Mouse (Mus musculus): ENCODE data around the gene Mettl9. TPM values are rescaled to one million over a fixed set of nuclear protein-coding genes. Genes with fewer than 3 reads are reported as not detected.

The Mettl9 gene
- total RNA-seq, 1 experiment = 26.7 TPM

DNA sequence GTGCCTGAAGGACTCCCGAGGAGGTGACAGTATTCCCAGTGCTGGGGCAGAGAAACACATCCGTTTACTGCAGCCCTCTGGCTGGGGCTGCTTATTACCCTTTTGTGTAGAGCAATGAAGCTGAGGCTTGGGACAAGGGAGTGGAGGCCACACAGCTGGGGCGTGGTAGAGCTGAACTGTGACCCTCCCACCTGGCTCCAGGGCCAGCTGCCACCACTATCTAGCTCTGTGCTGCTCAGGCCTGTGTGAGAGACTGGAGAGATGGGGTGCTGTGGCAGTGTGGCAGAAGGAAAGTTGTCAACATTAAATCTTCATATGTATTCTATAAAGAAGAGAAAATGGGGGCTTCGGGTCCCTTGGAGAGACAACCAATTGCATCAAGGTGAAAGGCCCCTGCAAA lies 58.8 kb downstream of the Mettl9 start:
- in situ Hi-C loops (cut with MboI; ENCODE audit: low sequenced_read_pairs in 2 of 2, unreplicated experiment in 2 of 2) = no loop called here
- no peak overlapping the region for H3K4me3 ChIP-seq (ENCODE audit: insufficient read depth in 1 of 2, low read depth in 1 of 2, low read length in 2 of 2, poor library complexity in 1 of 2, severe bottlenecking in 1 of 2)
- no peak for DNase-seq (ENCODE audit: low read depth, low spot score)
- H3K9ac ChIP-seq (ENCODE audit: insufficient read depth, low read depth, low read length, poor library complexity, severe bottlenecking) = no peak overlapping the region
- no peak overlapping the region for H3K27ac ChIP-seq (ENCODE audit: insufficient read depth, low read depth, low read length, poor library complexity, severe bottlenecking)
- H3K36me3 ChIP-seq (ENCODE audit: control insufficient read depth, insufficient read depth, low read length, poor library complexity, severe bottlenecking) = no peaks in the 10 kb centered on the region
- H3K4me1 ChIP-seq (ENCODE audit: control insufficient read depth in 2 of 2, insufficient read depth in 2 of 2, low read length in 2 of 2, poor library complexity in 1 of 2) = no peaks in the 10 kb centered on the region
- no peaks in the 10 kb centered on the region for H3K9me3 ChIP-seq (ENCODE audit: control insufficient read depth, insufficient read depth, low read depth, low read length)
- TF ChIP-seq ZNF384 (IDR thresholded peaks at IDR 0.05; ENCODE audit: low read depth, low read length) = no peak
- TF ChIP-seq HCFC1 (IDR thresholded peaks at IDR 0.05; ENCODE audit: borderline replicate concordance, insufficient read depth, low read length) = no peak
- no peak for TF ChIP-seq CHD2 (IDR thresholded peaks at IDR 0.05; ENCODE audit: low read depth, low read length)
- TF ChIP-seq MAFK (IDR thresholded peaks at IDR 0.05; ENCODE audit: insufficient read depth, low read depth, low read length) = no peak
- TF ChIP-seq ZC3H11A (IDR thresholded peaks at IDR 0.05; ENCODE audit: borderline replicate concordance, low read depth, low read length) = no peak

DNA sequence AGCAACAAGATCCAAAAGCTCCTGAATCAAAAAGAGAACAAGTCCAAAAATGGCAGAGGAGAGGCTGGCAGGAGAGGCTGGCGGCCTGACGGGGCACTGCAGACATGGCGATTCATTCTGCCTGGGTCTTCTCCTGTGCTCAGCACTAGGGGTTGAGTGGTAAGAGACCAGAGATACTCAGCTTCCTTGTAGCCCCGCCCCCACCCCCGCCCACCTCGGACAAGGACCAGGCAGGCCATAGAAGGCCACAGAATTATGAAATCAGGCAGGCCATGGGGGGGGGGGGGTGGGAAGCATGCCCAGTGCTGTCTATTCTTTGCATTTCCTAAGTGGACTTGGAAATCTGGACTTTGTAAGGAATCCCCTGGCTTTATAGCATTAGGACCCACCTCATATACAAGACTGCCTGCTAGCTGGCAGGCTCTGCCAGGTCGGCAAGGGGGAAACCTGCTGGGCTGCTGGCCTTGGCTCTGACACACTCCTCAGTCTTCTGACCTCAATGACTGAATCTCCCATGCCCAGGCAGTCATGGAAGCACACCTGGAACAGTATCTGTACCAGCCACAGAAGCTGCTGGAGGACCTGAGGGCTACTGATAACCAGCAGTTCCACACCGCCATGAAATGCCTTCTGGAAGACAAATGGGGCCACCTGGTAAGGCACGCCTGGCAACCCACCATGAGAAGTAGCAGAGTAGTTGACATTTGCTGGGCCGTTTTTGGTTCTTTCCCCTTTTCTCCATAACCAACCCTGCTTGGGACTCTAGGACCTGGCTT lies 64.6 kb downstream of the Mettl9 start:
- no peak for TF ChIP-seq ZNF384 (IDR thresholded peaks at IDR 0.05; ENCODE audit: low read depth, low read length)
- TF ChIP-seq MAFK (IDR thresholded peaks at IDR 0.05; ENCODE audit: insufficient read depth, low read depth, low read length) = no peak
- no peak for TF ChIP-seq CHD2 (IDR thresholded peaks at IDR 0.05; ENCODE audit: low read depth, low read length)
- no peak for TF ChIP-seq ZC3H11A (IDR thresholded peaks at IDR 0.05; ENCODE audit: borderline replicate concordance, low read depth, low read length)
- TF ChIP-seq HCFC1 (IDR thresholded peaks at IDR 0.05; ENCODE audit: borderline replicate concordance, insufficient read depth, low read length) = no peak
- H3K36me3 ChIP-seq (ENCODE audit: control insufficient read depth, insufficient read depth, low read length, poor library complexity, severe bottlenecking) = no peaks in the 10 kb centered on the region
- H3K9ac ChIP-seq (ENCODE audit: insufficient read depth, low read depth, low read length, poor library complexity, severe bottlenecking) = no peak overlapping the region
- H3K4me3 ChIP-seq (ENCODE audit: insufficient read depth in 1 of 2, low read depth in 1 of 2, low read length in 2 of 2, poor library complexity in 1 of 2, severe bottlenecking in 1 of 2) = no peak overlapping the region
- H3K9me3 ChIP-seq (ENCODE audit: control insufficient read depth, insufficient read depth, low read depth, low read length) = no peaks in the 10 kb centered on the region
- no peak for DNase-seq (ENCODE audit: low read depth, low spot score)
- H3K27ac ChIP-seq (ENCODE audit: insufficient read depth, low read depth, low read length, poor library complexity, severe bottlenecking) = no peak overlapping the region
- no peaks in the 10 kb centered on the region for H3K4me1 ChIP-seq (ENCODE audit: control insufficient read depth in 2 of 2, insufficient read depth in 2 of 2, low read length in 2 of 2, poor library complexity in 1 of 2)
- in situ Hi-C loops (cut with MboI; ENCODE audit: low sequenced_read_pairs in 2 of 2, unreplicated experiment in 2 of 2) = no loop called here

DNA sequence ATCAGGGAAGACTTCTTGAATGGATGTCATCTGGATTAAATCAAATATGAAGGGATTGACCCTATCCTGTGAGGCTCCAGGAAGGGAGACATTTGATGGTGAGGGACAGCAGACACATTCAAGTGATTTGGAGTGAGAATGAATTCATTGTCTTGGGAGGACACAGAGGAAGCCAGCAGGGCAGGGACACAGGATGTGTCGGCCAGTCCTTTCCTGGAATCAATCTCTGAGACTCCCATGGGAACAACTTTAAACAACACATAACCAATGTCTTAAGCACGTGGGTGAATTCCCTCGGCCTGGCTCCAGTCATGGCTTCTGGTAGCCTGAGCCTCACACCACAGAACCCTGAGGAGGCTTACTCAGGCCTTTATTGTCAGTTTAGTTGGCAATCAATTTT lies 73.6 kb downstream of the Mettl9 start:
- TF ChIP-seq ZNF384 (IDR thresholded peaks at IDR 0.05; ENCODE audit: low read depth, low read length) = no peak
- TF ChIP-seq CHD2 (IDR thresholded peaks at IDR 0.05; ENCODE audit: low read depth, low read length) = no peak
- TF ChIP-seq HCFC1 (IDR thresholded peaks at IDR 0.05; ENCODE audit: borderline replicate concordance, insufficient read depth, low read length) = no peak
- TF ChIP-seq MAFK (IDR thresholded peaks at IDR 0.05; ENCODE audit: insufficient read depth, low read depth, low read length) = no peak
- no peak for TF ChIP-seq ZC3H11A (IDR thresholded peaks at IDR 0.05; ENCODE audit: borderline replicate concordance, low read depth, low read length)
- no peak overlapping the region for H3K27ac ChIP-seq (ENCODE audit: insufficient read depth, low read depth, low read length, poor library complexity, severe bottlenecking)
- no peak overlapping the region for H3K9ac ChIP-seq (ENCODE audit: insufficient read depth, low read depth, low read length, poor library complexity, severe bottlenecking)
- no peak for DNase-seq (ENCODE audit: low read depth, low spot score)
- H3K9me3 ChIP-seq (ENCODE audit: control insufficient read depth, insufficient read depth, low read depth, low read length) = no peaks in the 10 kb centered on the region
- no peaks in the 10 kb centered on the region for H3K36me3 ChIP-seq (ENCODE audit: control insufficient read depth, insufficient read depth, low read length, poor library complexity, severe bottlenecking)
- no peak overlapping the region for H3K4me3 ChIP-seq (ENCODE audit: insufficient read depth in 1 of 2, low read depth in 1 of 2, low read length in 2 of 2, poor library complexity in 1 of 2, severe bottlenecking in 1 of 2)
- in situ Hi-C loops (cut with MboI; ENCODE audit: low sequenced_read_pairs in 2 of 2, unreplicated experiment in 2 of 2) = no loop called here
- no peaks in the 10 kb centered on the region for H3K4me1 ChIP-seq (ENCODE audit: control insufficient read depth in 2 of 2, insufficient read depth in 2 of 2, low read length in 2 of 2, poor library complexity in 1 of 2)

DNA sequence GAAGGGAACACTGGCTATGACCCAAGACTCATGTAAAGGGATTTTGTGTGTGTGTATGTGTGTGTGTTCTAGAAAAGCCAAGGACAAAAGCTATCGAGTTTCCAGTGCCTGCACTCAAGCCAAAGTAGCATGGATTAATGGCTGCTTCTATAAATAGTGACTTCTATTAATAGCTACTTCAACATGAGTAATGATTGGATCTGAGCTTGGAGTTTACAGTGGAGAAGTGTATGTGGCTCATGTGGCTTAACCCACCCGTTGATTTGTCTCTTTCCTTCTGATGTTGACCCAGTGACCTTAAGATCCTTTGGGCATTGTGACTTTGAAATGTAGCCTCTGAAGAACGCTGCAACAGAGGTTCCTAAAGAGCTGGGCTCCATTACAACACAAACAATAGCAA lies 77.1 kb downstream of the Mettl9 start:
- Histone ChIP-seq H3K9ac (ENCODE audit: insufficient read depth, low read depth, low read length, poor library complexity, severe bottlenecking) (no peak overlapping the region), H3K36me3 (ENCODE audit: control insufficient read depth, insufficient read depth, low read length, poor library complexity, severe bottlenecking) (no peaks in the 10 kb centered on the region), H3K4me1 (ENCODE audit: control insufficient read depth in 2 of 2, insufficient read depth in 2 of 2, low read length in 2 of 2, poor library complexity in 1 of 2) (no peaks in the 10 kb centered on the region), H3K4me3 (ENCODE audit: insufficient read depth in 1 of 2, low read depth in 1 of 2, low read length in 2 of 2, poor library complexity in 1 of 2, severe bottlenecking in 1 of 2) (no peak overlapping the region), H3K27ac (ENCODE audit: insufficient read depth, low read depth, low read length, poor library complexity, severe bottlenecking) (no peak overlapping the region), H3K9me3 (ENCODE audit: control insufficient read depth, insufficient read depth, low read depth, low read length) (no peaks in the 10 kb centered on the region)
- TF ChIP-seq ZC3H11A (IDR thresholded peaks at IDR 0.05; ENCODE audit: borderline replicate concordance, low read depth, low read length) (no peak), HCFC1 (IDR thresholded peaks at IDR 0.05; ENCODE audit: borderline replicate concordance, insufficient read depth, low read length) (no peak), ZNF384 (IDR thresholded peaks at IDR 0.05; ENCODE audit: low read depth, low read length) (no peak), CHD2 (IDR thresholded peaks at IDR 0.05; ENCODE audit: low read depth, low read length) (no peak), MAFK (IDR thresholded peaks at IDR 0.05; ENCODE audit: insufficient read depth, low read depth, low read length) (no peak)
- in situ Hi-C loops (cut with MboI; ENCODE audit: low sequenced_read_pairs in 2 of 2, unreplicated experiment in 2 of 2) = no loop called here
- DNase-seq (ENCODE audit: low read depth, low spot score) = no peak

Data from ES-E14 (cell line).